Mouse (Mus musculus) ovary, postnatal 14 days (tissue): ENCODE measurements around the gene Ncl.

Experiments
- DNase-seq: peaks from one replicate; pipeline ENCODE4 v3.0.0; 2022; ENCODE audit warnings: low spot score

The Ncl gene

DNA sequence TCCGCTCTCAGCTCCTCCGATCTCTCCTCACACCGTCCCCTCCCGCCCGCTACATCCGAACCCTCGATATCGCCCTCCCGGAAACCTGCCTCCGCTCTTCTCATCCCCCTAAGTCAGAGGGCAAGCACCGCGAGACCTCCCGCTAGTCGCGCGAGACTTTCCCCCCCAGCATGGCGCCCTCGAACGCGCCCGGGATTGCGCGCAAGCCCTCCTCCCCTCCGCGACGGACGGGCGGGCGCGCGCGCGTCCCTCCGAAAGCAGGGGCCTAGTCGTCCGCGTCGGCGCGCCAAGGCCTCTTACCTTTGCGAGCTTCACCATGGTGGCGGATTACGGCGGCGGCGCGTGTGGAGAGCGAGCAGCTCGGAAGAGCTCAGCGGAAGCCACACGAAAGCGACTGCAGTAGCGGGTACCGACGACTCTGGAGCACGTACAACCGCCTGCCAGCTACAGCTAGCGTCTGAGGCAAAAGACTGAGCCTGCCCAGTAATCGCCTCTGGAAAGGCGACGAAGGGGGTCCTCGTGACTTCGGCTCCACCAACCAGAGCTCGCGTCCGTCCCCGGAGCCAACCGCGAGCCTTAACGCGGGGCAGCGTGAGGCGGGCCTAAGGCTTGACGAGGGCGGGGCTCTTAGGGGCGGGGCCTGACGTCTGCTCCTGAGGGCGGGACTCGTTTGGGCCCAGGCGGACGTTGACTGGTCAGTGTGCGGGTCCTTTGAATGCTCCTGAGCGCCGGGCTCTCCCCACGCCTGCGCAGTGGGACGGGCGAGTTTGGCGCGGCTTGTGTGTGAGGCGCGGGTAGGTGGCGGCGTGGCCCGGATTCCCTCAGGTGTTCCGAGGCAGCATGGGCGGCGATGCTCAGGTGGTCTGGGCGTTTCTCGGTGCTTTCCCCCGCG, at the start of gene Ncl:
Gene Ncl, minus strand, starts transcription at position 495 of the 892 bp plus-strand sequence.
- peak; percentile 92 for DNase-seq

DNA sequence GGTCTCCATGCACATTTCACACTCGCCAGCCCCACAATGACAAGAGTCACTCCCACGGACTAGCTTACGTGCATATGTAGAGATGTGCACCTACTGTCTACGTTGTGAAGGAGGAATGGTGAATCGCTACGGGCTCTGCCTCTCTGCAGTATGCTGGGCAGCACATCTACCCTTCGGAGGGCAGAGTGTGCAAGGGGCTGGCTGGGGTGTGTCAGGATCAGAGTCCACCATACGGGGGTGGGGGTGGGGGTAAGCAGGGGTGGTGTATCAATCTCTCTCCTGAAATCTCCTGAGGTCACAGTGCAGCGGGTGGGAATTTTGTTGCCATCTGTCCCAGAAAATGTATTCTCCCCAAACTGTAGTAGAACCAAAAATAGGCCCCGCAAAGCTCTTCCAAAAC, 49.3 kb upstream of the Ncl start:
- DNase-seq: no peak

DNA sequence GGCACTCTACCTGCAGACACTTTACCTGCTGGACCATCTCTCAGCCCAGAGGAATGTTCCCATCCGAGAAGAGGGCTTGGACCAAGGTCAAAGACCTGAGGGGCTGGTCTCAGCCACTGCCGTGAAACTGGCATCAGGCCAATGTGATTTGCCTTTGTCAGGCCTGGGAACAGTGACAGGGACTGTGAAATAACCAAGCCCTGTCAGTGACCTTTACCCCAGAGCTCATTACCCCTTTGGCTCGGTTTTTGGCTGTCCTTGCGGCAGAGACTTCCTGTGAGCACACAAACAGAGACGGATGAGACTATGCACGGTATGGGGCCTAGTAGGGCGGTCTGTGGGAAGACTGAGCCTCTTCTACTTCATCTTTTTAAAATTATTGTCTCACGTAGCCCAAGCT, 47.7 kb upstream of the Ncl start:
- no peak for DNase-seq

DNA sequence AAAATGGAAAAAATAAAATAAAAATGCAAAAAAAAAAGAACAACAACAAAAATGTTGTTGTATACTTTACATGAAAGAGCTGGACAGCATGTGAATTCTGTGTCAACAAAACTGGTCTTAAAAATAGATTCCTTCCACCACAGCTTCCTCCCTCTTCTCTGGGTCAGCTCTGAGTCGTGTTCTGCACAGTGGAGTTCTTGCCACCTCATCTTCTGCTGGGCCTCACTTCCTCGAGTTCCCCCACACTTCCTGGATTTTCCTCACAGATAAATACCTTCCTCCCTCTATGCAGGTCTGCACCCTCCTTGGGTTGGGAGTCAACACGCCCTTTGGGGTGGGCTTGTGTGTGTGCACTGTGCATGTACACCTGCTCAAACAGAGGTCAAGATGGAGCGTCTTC, 47.1 kb upstream of the Ncl start:
- no peak for DNase-seq

DNA sequence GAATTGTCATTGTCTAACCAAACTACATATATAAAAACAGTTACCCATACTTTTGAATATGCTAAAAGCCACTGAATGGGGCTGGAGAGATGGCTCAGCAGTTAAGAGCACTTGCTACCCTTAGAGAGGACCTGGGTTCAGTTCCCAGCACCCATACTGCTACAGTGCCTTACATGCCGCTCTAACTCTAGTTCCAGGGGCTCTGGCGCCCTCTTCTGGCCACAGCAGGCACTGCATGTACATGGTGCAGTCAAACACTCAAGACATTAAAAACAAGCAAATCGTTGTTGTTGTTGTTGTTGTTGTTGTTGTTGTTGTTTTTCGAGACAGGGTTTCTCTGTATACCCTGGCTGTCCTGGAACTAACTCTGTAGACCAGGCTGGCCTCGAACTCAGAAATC, 45.6 kb upstream of the Ncl start:
- no peak for DNase-seq

DNA sequence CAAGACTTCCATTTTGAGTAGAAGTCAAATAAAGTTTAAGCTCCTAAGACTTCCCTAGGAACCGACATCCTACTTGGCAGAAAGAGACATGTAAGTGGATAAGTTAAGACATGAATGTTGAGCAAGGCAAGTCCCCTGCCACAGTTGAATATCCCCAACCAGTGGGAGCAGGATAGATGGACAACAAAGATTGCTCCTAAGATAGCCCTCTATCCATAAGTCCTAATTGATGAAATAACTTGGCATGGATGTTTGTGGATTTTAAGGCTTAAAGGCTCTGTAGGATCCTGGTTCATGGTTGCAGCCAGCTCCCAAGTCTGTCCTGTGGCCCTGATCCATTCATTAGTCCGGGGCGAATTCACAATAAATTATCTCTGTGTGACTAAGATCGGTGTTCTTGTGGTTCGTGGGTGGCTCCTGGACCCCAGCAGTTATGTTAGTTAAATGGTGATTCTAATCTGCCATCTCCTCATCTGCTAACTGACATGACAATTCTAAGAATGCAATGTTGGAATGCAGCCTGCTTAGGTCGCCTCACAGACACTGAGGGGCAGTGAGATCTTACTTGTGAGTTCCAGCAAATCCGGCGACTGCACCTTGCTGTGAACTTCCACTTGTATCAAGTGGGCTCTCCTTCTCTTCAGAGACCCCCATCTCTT, 41.0 kb upstream of the Ncl start:
- no peak for DNase-seq

DNA sequence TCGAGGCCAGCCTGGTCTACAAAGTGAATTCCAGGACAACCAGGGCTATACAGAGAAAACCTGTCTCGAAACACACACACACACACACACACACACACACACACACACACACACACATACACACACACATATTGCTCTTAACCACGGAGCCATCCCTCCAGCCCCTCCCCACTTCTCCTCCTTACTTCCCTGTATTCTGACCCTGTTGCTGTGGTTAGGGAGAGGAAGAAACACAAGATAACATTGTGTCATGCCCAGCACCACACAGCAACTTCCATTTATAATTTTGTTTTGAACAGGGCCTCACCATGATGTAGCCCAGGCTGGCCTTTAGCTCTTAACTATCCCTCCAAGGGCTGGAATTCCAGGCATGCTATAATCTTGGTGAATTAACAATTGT, 40.1 kb upstream of the Ncl start:
- no peak for DNase-seq

DNA sequence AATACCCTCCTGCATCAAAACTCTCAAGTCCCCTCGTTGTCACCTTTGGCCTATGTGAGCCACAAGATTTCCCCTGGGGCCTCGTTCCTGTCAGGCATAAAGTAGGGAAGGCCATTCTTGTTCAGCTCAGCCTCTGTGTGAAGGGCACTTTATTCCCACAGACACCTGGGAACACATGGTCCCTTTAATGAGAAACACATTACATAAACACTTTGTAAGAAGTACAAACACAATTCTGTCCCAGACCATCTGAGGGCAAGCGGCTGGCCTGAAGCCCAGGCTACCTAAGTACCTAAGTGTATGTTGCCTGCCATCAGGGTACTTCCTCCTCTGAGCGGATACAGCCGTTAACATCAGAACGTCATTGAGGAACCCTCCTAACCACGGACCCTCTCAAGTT, 39.0 kb upstream of the Ncl start:
- DNase-seq: no peak

DNA sequence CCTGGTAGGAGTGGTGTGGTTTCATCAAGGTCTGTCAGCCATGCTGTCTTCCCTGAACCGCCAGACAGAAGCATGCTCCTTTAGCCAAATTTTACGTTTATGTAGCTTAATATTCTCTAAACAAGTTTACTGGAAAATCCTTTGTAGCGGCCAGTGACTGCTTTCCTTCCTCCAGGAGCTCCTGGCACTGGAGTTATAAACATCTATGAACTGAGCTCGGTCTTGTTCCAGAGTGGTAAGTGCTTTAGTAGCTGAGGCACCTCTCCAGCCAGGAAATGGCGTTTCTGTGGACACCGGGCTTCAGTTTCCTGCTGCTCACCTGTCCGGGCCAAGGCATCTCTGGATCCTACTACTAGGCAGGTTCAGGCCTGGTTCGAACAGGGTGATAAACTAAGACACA, 38.4 kb upstream of the Ncl start:
- DNase-seq: no peak

DNA sequence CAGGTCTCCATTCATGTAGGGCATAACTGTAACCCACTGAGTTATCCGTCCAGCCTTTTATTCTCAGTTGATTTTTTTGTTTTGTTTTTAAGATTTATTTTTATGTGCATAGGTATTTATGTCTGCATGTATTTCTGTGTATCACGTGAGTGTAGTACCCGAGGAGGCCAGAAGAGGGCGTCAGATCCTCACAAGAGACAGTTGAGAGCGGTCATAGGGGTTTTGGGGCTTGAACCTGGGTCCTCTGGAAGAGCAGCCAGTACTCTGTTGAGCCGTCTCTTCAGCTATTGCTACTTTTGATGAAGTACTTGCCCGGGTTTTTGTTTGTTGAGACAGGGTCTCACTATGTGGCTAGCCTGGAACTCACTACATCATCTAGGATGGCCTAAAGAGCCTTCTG, 36.7 kb upstream of the Ncl start:
- no peak for DNase-seq

DNA sequence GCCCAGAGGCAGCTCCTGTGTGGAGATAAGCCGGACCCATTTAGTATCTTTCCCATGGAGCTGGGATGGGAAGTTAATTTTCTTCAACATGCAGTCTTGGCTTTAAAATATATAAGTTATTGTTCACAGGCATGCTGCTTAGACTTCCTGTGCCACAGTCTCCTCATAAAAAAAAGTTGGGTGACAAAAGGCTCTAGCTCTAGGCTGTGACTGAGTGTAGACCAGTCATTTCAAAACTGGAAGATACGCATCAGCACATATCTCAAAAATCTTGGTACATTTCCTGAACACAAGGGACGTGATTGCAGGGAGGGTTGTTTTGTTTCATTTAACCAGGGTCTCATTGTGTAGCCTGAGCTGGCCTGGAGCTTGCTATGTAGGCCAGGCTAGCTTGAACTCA, 35.0 kb upstream of the Ncl start:
- no peak for DNase-seq

DNA sequence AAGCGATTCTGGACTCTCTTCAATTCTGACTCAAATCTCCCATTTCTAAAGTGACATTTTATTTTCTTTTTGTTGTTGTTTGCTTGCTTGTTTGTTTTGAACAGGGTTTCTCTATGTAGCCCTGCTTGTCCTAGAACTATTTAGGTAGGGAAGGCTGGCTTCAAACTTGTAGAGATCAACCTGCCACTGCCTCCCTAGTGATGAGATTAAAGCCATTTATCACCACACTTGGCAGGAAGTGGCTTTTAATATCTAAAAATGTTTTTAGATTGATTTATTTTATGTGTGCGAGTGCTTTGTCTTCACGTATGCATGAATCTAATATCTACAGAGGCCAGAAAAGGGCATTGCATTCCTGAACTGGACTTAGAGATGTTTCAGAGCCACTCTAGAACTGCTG, 34.0 kb upstream of the Ncl start:
- DNase-seq: no peak

DNA sequence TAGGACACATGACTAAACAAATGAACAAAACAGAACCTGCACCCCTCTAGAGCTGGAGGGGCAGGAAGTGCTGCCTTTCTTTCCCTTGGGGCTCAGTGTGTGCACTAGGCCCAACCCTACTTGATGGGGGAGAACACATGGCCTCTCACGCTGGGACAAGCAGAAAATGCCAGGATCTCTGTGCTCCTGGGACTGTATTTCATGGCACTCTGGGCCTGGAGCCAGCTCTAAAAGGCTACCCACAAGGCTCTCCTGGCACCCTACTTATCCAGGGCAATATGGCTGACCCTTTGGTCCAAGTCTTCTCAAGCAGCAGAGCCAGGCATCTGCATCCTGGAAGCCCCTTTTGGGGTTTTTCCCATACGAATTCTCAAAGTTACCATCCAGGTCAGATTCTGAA, 32.2 kb upstream of the Ncl start:
- no peak for DNase-seq

DNA sequence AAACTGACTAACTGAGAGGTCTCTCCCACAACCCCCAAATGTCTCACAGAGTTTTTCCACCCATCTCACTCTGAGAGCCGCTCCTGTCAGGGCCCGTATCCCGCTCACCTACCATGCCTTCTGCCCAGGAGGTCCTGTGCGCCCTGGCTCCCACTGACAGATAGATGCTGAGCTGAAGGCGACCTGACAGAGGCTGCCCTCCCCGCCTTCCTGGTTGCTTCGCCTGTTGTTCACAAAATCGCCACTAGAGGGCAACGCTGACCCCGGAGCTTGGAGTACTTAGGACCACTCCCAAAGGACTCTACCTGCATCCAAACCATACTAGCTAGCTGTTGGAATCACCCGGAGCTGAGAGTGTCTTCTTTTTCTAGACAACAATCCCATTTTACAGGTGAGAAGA, 30.0 kb upstream of the Ncl start:
- DNase-seq: peak; percentile 74

DNA sequence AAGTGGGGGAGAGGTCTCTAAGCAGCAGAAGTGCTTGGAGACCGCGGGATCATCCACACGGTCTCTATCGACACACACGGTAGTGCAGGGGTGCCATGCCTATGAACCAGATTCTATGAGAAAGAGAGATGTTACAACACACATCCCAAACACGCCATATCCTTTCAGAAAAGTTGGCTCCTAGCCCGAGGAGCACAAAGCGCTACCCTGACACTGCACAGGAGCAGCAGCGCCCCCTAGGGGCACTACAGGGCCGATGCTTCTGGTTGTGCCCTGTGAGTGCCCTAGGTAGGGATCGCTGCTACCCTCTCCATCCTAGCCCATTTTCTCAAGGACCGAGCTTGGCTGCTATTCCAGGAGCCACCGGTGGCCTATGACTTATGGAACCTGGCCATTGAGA, 21.8 kb upstream of the Ncl start:
- DNase-seq: peak; percentile 47

DNA sequence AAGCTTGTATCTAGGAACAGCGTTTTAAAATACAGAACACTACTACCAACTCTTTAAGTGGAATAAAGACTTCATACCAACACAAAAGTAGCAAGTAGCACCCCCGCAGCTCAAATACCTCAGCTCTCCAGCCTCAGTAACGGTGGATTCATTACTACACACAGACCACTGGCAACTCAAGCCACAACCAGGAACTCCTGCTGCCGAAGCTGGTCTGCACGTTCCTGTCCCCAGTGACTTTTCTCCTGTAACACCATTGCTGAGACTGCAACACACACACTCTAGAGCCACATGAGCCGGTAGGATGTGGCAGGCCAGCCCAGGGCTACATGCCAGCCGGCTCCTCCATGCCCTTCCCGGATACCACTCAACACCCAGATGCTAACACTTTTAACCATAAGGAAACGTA, 20.0 kb upstream of the Ncl start:
- DNase-seq: no peak

DNA sequence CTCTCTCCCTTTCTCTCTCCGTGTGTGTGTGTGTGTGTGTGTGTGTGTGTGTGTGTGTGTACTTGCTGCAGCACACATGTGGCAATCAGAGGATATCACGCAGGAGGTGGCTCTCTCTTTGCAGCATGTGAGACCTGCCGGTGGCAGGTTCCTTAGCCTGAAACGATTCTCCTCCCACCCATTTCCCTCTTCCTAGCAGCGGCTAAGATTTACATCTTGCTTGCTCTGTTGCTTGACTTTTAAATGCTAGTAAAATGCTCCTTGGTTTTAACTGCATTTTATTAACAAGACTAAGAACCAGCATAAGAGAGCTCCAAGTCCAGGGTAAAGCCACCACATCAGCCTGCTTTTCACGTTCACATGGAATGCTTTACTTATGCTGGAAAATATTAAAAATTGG, 19.5 kb upstream of the Ncl start:
- DNase-seq: no peak

DNA sequence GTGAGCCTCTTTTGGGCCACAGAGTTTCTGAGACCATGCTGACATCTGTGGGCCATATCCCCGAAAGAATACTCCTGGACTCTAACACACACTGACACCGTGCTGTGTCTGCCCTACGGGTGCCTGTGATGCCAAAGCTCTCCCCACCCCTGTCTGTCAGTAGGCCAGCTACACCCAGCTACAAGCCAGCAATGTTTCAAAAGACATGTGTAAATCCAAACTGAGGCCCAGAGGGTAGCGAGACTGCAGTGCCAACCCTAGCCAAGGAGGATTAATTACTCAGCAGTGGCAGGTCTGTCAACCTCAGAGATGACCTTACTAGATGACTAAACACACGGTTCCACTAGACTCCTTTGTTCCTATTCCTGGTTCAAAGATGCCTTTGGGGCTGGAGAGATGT, 17.2 kb upstream of the Ncl start:
- no peak for DNase-seq

DNA sequence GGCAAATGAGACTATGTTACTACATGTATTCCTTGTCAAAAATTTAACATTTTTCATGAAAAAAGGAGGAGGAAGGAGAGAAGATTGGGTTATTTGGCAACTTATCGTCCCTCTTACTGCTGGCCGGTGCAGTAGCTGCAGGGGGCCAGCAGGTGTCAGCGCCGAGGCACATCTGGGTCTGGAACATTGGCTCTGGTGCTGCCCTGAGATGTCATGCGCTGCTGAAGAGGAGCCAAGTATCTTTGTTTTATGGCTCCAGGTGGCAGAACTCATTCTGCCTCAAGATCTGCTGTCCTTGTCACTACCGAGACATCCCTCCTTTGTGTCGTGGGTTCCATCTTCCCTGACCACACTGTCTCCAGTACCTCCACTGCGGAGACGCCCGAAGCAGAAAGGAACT, 12.8 kb upstream of the Ncl start:
- DNase-seq: peak; percentile 50

DNA sequence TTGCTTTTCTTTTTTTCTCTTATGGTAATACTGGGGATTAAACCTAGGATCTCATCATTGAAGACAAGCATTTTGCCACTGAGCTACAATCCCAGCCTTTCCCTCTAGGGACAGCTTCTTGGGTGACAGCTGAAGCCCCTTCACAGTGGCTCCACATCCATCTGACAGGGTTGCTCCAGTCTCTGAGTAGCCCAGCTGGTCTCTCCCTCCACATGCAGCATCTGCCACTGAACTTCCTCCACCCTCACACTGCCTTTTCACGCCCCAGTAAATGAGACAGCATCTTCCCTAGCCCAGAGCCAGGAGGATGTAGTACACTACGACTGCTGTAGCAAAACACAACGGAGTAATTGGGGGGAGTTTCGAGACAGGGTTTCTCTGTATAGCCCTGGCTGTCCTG, 8.9 kb upstream of the Ncl start:
- no peak for DNase-seq

DNA sequence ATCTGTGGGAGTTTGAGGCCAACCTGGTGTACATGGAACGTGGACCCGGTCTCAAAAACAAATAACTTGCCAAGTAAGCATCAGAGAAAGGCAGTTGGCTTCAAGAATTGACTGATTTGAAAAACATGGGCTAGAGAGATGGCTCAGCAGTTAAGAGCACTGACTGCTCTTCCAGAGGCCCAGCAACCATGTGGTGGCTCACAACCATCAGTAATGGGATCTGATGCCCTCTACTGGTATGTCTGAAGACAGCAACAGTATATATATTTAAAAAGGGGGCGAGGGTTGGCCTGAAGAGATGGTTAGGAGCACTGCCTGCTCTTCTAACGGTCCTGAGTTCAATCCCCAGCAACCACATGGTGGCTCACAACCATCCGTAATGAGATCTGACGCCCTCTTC, 4.5 kb upstream of the Ncl start:
- DNase-seq: no peak

DNA sequence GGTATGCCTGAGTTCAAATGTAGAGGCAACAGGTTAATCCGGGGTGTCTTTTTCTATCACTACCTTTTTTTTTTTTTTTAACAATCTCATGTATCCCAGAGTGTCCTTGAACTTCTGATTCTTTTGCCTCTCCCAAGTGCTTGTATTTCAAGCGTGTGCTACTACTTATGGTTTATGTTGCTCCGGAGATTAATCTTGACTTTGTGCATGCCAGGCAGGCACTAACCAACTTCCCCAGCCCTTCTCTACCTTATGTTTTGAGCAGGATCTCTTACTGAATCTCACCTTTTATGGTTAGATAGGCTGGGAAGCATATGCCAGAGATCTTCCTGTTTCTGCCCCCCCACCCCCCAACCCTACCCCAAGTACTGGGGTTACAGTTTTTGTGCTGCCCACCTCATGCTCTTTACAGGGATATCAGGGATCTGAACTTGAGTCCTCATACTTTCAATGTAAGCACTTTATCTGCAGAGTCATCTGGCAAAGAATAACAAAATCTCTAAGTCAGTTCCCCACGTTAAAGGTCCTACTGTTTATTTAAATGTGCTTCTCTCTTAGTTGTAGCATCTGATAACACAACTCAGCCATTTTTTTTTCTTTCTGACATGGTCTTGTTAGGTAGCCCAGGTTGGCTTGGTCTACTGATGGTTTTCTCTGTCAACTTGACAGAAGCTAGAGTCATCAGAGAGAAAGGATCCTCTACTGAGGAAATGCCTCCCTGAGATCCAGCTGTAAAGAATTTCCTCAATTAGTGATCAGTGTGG, 2.8 kb upstream of the Ncl start:
- DNase-seq: no peak

DNA sequence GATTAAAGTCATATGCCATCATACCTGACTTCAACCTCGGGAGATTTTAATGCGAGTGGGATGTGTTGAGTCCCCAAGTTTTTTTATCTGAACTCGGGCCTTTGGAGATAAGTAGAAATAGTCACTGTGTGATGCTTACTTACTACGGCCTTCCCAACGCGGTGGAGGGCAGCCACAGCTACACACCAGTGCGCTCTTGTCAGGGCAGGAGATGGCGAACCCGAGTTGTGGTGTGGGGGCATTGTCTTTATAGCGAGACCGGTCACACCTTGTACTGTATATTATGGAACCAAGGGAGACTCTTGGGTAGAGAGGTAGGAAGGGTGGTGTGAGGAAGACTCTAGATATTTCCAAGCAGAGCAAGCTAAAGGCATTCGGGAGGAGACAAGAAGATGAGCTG, 1.2 kb upstream of the Ncl start:
- DNase-seq: no peak
